Mouse (Mus musculus): Measurements from ENCODE around the gene Ccr1l1.

The Ccr1l1 gene

GRCm38 (mm10) chr9:123957911-123958413 lies 20.2 kb downstream of the Ccr1l1 start:
- no peak for DNase-seq

GRCm38 (mm10) chr9:123956892-123957291 lies 21.3 kb downstream of the Ccr1l1 start:
- DNase-seq = no peak

GRCm38 (mm10) chr9:123953551-123953950 lies 24.7 kb downstream of the Ccr1l1 start:
- no peak for DNase-seq

GRCm38 (mm10) chr9:123951176-123951575 lies 27.0 kb downstream of the Ccr1l1 start:
- DNase-seq = no peak

GRCm38 (mm10) chr9:123949432-123949831 lies 28.8 kb downstream of the Ccr1l1 start:
- DNase-seq = no peak

GRCm38 (mm10) chr9:123947815-123948214 lies 30.4 kb downstream of the Ccr1l1 start:
- DNase-seq = no peak

- DNase-seq = no peak
Observed at GRCm38 (mm10) chr9:123942025-123942424, 36.2 kb downstream of the Ccr1l1 start.

GRCm38 (mm10) chr9:123941316-123941715 lies 36.9 kb downstream of the Ccr1l1 start:
- no peak for DNase-seq

GRCm38 (mm10) chr9:123940628-123941027 lies 37.6 kb downstream of the Ccr1l1 start:
- DNase-seq = no peak

- no peak for DNase-seq
Observed at GRCm38 (mm10) chr9:123940168-123940567, 38.0 kb downstream of the Ccr1l1 start.

- no peak for DNase-seq
Observed at GRCm38 (mm10) chr9:123937989-123938388, 40.2 kb downstream of the Ccr1l1 start.

- DNase-seq = no peak
Observed at GRCm38 (mm10) chr9:123936604-123937280, 41.5 kb downstream of the Ccr1l1 start.

GRCm38 (mm10) chr9:123935776-123936175 lies 42.4 kb downstream of the Ccr1l1 start:
- no peak for DNase-seq

GRCm38 (mm10) chr9:123935346-123935745 lies 42.9 kb downstream of the Ccr1l1 start:
- no peak for DNase-seq

GRCm38 (mm10) chr9:123933716-123934445 lies 44.3 kb downstream of the Ccr1l1 start:
- no peak for DNase-seq

- DNase-seq = no peak
Observed at GRCm38 (mm10) chr9:123932911-123933675, 45.1 kb downstream of the Ccr1l1 start.

GRCm38 (mm10) chr9:123931761-123932700 lies 46.2 kb downstream of the Ccr1l1 start:
- DNase-seq = no peak

GRCm38 (mm10) chr9:123930926-123931325 lies 47.3 kb downstream of the Ccr1l1 start:
- no peak for DNase-seq

GRCm38 (mm10) chr9:123930476-123930875 lies 47.7 kb downstream of the Ccr1l1 start:
- DNase-seq = no peak

GRCm38 (mm10) chr9:123929936-123930335 lies 48.3 kb downstream of the Ccr1l1 start:
- DNase-seq = no peak

- no peak for DNase-seq
Observed at GRCm38 (mm10) chr9:123928759-123929246, 49.4 kb downstream of the Ccr1l1 start.

- DNase-seq = no peak
Observed at GRCm38 (mm10) chr9:123928118-123928758, 50.0 kb downstream of the Ccr1l1 start.
